Comparison of ENCODE assay signal across 9 mouse cellular contexts in genomic region chr1:171044365-171045078, GRCm38 (mm10). TPM values are rescaled to one million over a fixed set of nuclear protein-coding genes. Genes with fewer than 3 reads are reported as not detected.
A peak's percentile ranks its signal among the peaks of the same experiment; 100 is the strongest.
DNase-seq lines count a peak whose midpoint lies in the region; ATAC-seq and TF ChIP-seq lines count a peak whose summit lies in the region.
"Had no signal": no experiment of that assay in that cellular context is flagged by ENCODE, and none has a peak within 500 bp of the region (broad histone marks: within the 10 kb centered on the region; RNA-seq: fewer than 3 reads in every experiment).

No protein-coding gene starts in this region.

- peak; percentile 93 for DNase-seq in 3134 (ENCODE audit: extremely low read depth, insufficient read length, low spot score)
- peak; percentile 88 to 90 for DNase-seq in heart, adult 9 months (ENCODE audit: low spot score in 2 of 2)
- peak; percentile 91 for DNase-seq in kidney, adult 9 months
- DNase-seq in spleen, adult 2 months (ENCODE audit: low read depth in 1 of 2, low spot score in 2 of 2), result peak; percentile 77 to 86

- no peaks in the 10 kb centered on the region for H3K36me3 ChIP-seq in embryonic facial prominence, embryonic 15.5 days
- H3K36me3 ChIP-seq in limb, embryonic 13.5 days, result no peaks in the 10 kb centered on the region
- no peaks in the 10 kb centered on the region for H3K36me3 ChIP-seq in midbrain, embryonic 15.5 days (replicated peaks)
- H3K36me3 ChIP-seq in spleen, adult 2 months (ENCODE audit: control insufficient read depth, insufficient read depth, low read length), result no peaks in the 10 kb centered on the region

- H3K9ac ChIP-seq in embryonic facial prominence, embryonic 15.5 days, result peak overlapping the region; percentile 54
- H3K9ac ChIP-seq in limb, embryonic 13.5 days, result peak overlapping the region; percentile 64
- peak overlapping the region; percentile 63 for H3K9ac ChIP-seq in midbrain, embryonic 15.5 days

- TF ChIP-seq POLR2A in bone marrow, adult 2 months (IDR thresholded peaks at IDR 0.05; ENCODE audit: borderline replicate concordance, control insufficient read depth, low read depth, low read length), result peak; percentile 37; the same call in 1 of the 2 replicates
- TF ChIP-seq POLR2A in spleen, adult 2 months (IDR thresholded peaks at IDR 0.05; ENCODE audit: low read depth, low read length), result peak; percentile 15; the same call in 1 of the 2 replicates

- peak; percentile 94 for ATAC-seq in embryonic facial prominence, embryonic 15.5 days (ENCODE audit: insufficient number of reproducible peaks, low FRiP score, low TSS enrichment, low read depth)
- peak; percentile 94 for ATAC-seq in limb, embryonic 13.5 days (ENCODE audit: low FRiP score, low read depth)
- ATAC-seq in midbrain, embryonic 15.5 days (replicated peaks), result peak; percentile 96

- H3K27me3 ChIP-seq in embryonic facial prominence, embryonic 15.5 days, result peaks cover 5% of the 10 kb centered on the region; the same call in 1 of the 2 replicates
- H3K27me3 ChIP-seq in limb, embryonic 13.5 days, result no peaks in the 10 kb centered on the region
- H3K27me3 ChIP-seq in midbrain, embryonic 15.5 days (replicated peaks), result 0 out of 2 replicates have a peak, but pooled peaks cover 3% of the 10 kb centered on the region
- no peaks in the 10 kb centered on the region for H3K27me3 ChIP-seq in spleen, adult 2 months (ENCODE audit: control insufficient read depth, insufficient read depth, low read length)

- peak overlapping the region; percentile 84 for H3K27ac ChIP-seq in bone marrow, adult 2 months (ENCODE audit: control insufficient read depth, insufficient read depth, low read depth, low read length, poor library complexity)
- H3K27ac ChIP-seq in embryonic facial prominence, embryonic 15.5 days (replicated peaks), result peak overlapping the region; percentile 95
- H3K27ac ChIP-seq in limb, embryonic 13.5 days, result peak overlapping the region; percentile 83
- H3K27ac ChIP-seq in midbrain, embryonic 15.5 days, result peak overlapping the region; percentile 85
- H3K27ac ChIP-seq in spleen, adult 2 months (ENCODE audit: insufficient read depth, low read length), result peak overlapping the region; percentile 90

- H3K4me1 ChIP-seq in bone marrow, adult 2 months (ENCODE audit: control insufficient read depth, insufficient read depth, low read length), result no peaks in the 10 kb centered on the region
- H3K4me1 ChIP-seq in embryonic facial prominence, embryonic 15.5 days, result peaks cover 2% of the 10 kb centered on the region; the same call in 1 of the 2 replicates
- H3K4me1 ChIP-seq in limb, embryonic 13.5 days, result 0 out of 2 replicates have a peak, but pooled peaks cover 4% of the 10 kb centered on the region
- no peaks in the 10 kb centered on the region for H3K4me1 ChIP-seq in midbrain, embryonic 15.5 days
- no peaks in the 10 kb centered on the region for H3K4me1 ChIP-seq in spleen, adult 2 months (ENCODE audit: control insufficient read depth, insufficient read depth, insufficient read length)

- H3K9me3 ChIP-seq in embryonic facial prominence, embryonic 15.5 days (replicated peaks), result no peaks in the 10 kb centered on the region
- no peaks in the 10 kb centered on the region for H3K9me3 ChIP-seq in limb, embryonic 13.5 days
- no peaks in the 10 kb centered on the region for H3K9me3 ChIP-seq in midbrain, embryonic 15.5 days

- no peak; the same call in 1 of the 2 replicates for TF ChIP-seq CTCF in bone marrow, adult 2 months (IDR thresholded peaks at IDR 0.05; ENCODE audit: control insufficient read depth, insufficient read depth, low read length)
- TF ChIP-seq CTCF in spleen, adult 2 months (IDR thresholded peaks at IDR 0.05; ENCODE audit: extremely low read depth, insufficient read depth, insufficient read length, insufficient replicate concordance), result no peak

- under 1% methylated on average over 33 of the region's 33 CpGs for WGBS in bone marrow, adult 2 months
- WGBS in embryonic facial prominence, embryonic 15.5 days, result 0% methylated on average over 33 of the region's 33 CpGs
- 0% methylated on average over 33 of the region's 33 CpGs for WGBS in limb, embryonic 13.5 days
- WGBS in midbrain, embryonic 15.5 days, result 0% methylated on average over 33 of the region's 33 CpGs
- WGBS in spleen, adult 2 months, result under 1% methylated on average over 33 of the region's 33 CpGs

- peak overlapping the region; percentile 80 for H3K4me3 ChIP-seq in bone marrow, adult 2 months (replicated peaks; ENCODE audit: control insufficient read depth, low read depth, low read length)
- peak overlapping the region; percentile 78 for H3K4me3 ChIP-seq in embryonic facial prominence, embryonic 15.5 days (replicated peaks)
- H3K4me3 ChIP-seq in limb, embryonic 13.5 days, result peak overlapping the region; percentile 58
- peak overlapping the region; percentile 62 for H3K4me3 ChIP-seq in midbrain, embryonic 15.5 days
- H3K4me3 ChIP-seq in spleen, adult 2 months (ENCODE audit: extremely low read depth, insufficient read depth, insufficient read length), result peak overlapping the region; percentile 88

- H3K4me2 ChIP-seq in embryonic facial prominence, embryonic 15.5 days (replicated peaks), result peak overlapping the region; percentile 52
- peak overlapping the region; percentile 60 for H3K4me2 ChIP-seq in limb, embryonic 13.5 days (replicated peaks)
- H3K4me2 ChIP-seq in midbrain, embryonic 15.5 days, result peak overlapping the region; percentile 52

RNA-seq across cellular contexts. Expression of gene Fcgr3, which starts 20.2 kb away (rescaled TPM):
- 18.2 and 56.7 TPM in 2 replicates for polyA plus RNA-seq in bone marrow, adult 2 months (2011; ENCODE audit: insufficient read depth, insufficient read length, low replicate concordance, missing spikeins)
- 25.6 and 26.1 TPM in 2 replicates for polyA plus RNA-seq in embryonic facial prominence, embryonic 15.5 days (2015; fragmentation: Nextera tagmentation; extraction: Ambion mirVana)
- 8.7 and 9.2 TPM in 2 replicates for polyA plus RNA-seq in limb, embryonic 13.5 days (2015; fragmentation: Nextera tagmentation; extraction: Ambion mirVana)
- polyA plus RNA-seq in midbrain, embryonic 15.5 days (2015; fragmentation: Nextera tagmentation; extraction: Ambion mirVana), result 10.7 and 11.7 TPM in 2 replicates
- polyA plus RNA-seq in spleen, adult 2 months (2012; rRNA removed), result 20.6 and 24.5 TPM in 2 replicates
- polyA plus RNA-seq: C2C12 had no signal

RNA-seq across cellular contexts. Expression of gene Fcgr4, which starts 25.8 kb away (rescaled TPM):
- polyA plus RNA-seq in bone marrow, adult 2 months (2011; ENCODE audit: insufficient read depth, insufficient read length, low replicate concordance, missing spikeins), result 10.4 and 24.3 TPM in 2 replicates
- polyA plus RNA-seq in embryonic facial prominence, embryonic 15.5 days (2015; fragmentation: Nextera tagmentation; extraction: Ambion mirVana), result 0.53 and 1.8 TPM in 2 replicates
- polyA plus RNA-seq in limb, embryonic 13.5 days (2015; fragmentation: Nextera tagmentation; extraction: Ambion mirVana), result 0.34 and 0.64 TPM in 2 replicates
- 0.53 and 0.54 TPM in 2 replicates for polyA plus RNA-seq in midbrain, embryonic 15.5 days (2015; fragmentation: Nextera tagmentation; extraction: Ambion mirVana)
- polyA plus RNA-seq in spleen, adult 2 months (2012; rRNA removed), result 7.6 and 11.4 TPM in 2 replicates

Comparison
In these comparisons a context has a peak if more than half of its experiments do, and no peak if none do; other contexts are left out.
1. Peak in every context shown above with its lines: DNase-seq, ATAC-seq, H3K4me3 ChIP-seq and H3K27ac ChIP-seq.